Mouse (Mus musculus): ENCODE data around the gene Irx6.

Gene Irx6

DNA sequence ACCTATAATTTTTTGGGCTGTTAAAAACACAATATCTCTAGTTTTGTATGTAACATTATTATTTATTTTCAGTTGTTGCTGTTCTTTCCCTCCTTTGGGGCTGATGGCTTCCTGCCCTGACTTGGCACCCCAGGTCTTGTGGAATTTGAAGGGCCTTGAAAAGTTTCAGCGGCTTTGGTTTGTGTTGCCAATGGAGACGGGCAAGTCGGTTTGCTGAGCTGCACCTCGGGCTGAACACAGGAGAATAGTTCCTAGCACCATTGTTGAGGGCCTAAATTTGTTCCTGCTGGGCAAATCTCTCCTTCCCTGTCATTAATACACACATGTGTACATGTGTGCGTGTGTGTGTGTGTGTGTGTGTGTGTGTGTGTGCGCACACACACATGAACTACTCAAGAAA is 49.2 kb downstream of the Irx6 start:
- DNase-seq: no peak

DNA sequence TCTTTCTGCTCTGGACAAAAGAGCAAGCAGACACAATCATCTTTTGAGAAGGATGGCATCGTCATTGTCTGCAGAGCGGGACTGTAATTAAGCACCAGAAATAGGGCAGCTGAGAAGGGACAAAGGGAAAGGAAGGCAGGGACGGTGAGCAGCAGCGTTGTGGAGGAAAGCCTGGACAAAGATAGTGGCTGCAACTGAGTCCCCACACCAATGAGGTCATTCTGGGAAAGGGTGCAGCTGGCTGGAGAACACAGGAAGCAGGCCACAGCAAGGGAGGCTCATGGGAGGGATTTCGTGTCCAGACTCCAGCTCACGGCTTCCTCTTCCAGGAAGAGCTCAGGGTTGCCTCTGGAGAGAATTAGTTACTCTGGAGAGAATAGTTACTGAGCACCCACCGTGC is 49.9 kb downstream of the Irx6 start:
- no peak for DNase-seq

DNA sequence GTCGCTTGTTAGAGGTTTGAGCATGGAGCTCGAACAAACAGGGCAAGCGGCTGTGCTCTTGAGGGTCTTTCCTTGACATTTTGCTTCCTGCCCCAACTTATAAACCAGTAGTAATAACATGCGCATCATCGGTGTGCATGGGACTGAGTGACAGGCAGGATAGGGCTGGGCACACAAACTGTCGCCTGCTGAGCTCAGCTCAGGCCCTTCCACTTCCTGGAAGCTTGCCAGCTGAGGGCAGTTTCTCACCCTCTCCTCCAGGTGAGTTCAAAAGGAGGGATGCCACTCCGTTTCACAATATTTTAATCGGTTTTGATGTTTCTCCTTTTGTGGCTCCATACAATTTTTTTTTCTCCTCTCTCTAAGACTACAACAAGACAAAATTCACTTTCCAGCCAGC is 50.3 kb downstream of the Irx6 start:
- DNase-seq: no peak
